Mouse (Mus musculus): Measurements from ENCODE around the gene Gusb.

The Gusb gene

GRCm38 (mm10) chr5:130023767-130024539 lies 21.1 kb upstream of the Gusb start:
- in situ Hi-C loops (cut with MboI, MseI) = loop anchor here (10.0 kb wide), 1 partner anchor 439 kb away; the partner anchor contains the start of gene Mmp17

- in situ Hi-C loops (cut with MboI, MseI) = loop anchor here (10.0 kb wide), 1 partner anchor 438 kb away; the partner anchor contains the start of gene Mmp17
These were observed 20.4 kb upstream of the Gusb start for GRCm38 (mm10) chr5:130023067-130023766.

- in situ Hi-C loops (cut with MboI, MseI) = loop anchor here (10.0 kb wide), 1 partner anchor 438 kb away; the partner anchor contains the start of gene Mmp17
These were observed 19.5 kb upstream of the Gusb start for GRCm38 (mm10) chr5:130022366-130022765.

GRCm38 (mm10) chr5:130021361-130021966 lies 18.6 kb upstream of the Gusb start:
- in situ Hi-C loops (cut with MboI, MseI) = loop anchor here (10.0 kb wide), 1 partner anchor 437 kb away; the partner anchor contains the start of gene Mmp17

- in situ Hi-C loops (cut with MboI, MseI) = no loop called here
These were observed 16.6 kb upstream of the Gusb start for GRCm38 (mm10) chr5:130019461-130019860.

- in situ Hi-C loops (cut with MboI, MseI) = no loop called here
These were observed 12.3 kb upstream of the Gusb start for GRCm38 (mm10) chr5:130015104-130015503.

- in situ Hi-C loops (cut with MboI, MseI) = no loop called here
These were observed 8.1 kb upstream of the Gusb start for GRCm38 (mm10) chr5:130010961-130011360.

GRCm38 (mm10) chr5:130009784-130010183 lies 6.9 kb upstream of the Gusb start:
- in situ Hi-C loops (cut with MboI, MseI) = no loop called here

GRCm38 (mm10) chr5:130008034-130008590 lies 5.3 kb upstream of the Gusb start:
- in situ Hi-C loops (cut with MboI, MseI) = no loop called here

GRCm38 (mm10) chr5:130007344-130007743 lies 4.5 kb upstream of the Gusb start:
- in situ Hi-C loops (cut with MboI, MseI) = no loop called here

GRCm38 (mm10) chr5:130003229-130003628 lies 380 bp upstream of the Gusb start:
- in situ Hi-C loops (cut with MboI, MseI) = no loop called here

GRCm38 (mm10) chr5:130001356-130001987 lies 1.4 kb downstream of the Gusb start:
- in situ Hi-C loops (cut with MboI, MseI) = no loop called here

- in situ Hi-C loops (cut with MboI, MseI) = no loop called here
These were observed 2.1 kb downstream of the Gusb start for GRCm38 (mm10) chr5:130000735-130001134.

GRCm38 (mm10) chr5:129999097-129999496 lies 3.8 kb downstream of the Gusb start:
- in situ Hi-C loops (cut with MboI, MseI) = no loop called here

GRCm38 (mm10) chr5:129997700-129998099 lies 5.1 kb downstream of the Gusb start:
- in situ Hi-C loops (cut with MboI, MseI) = no loop called here

GRCm38 (mm10) chr5:129994989-129995388 lies 7.9 kb downstream of the Gusb start:
- in situ Hi-C loops (cut with MboI, MseI) = no loop called here

GRCm38 (mm10) chr5:129993374-129993773 lies 9.5 kb downstream of the Gusb start:
- in situ Hi-C loops (cut with MboI, MseI) = no loop called here

- in situ Hi-C loops (cut with MboI, MseI) = no loop called here
These were observed 11.0 kb downstream of the Gusb start for GRCm38 (mm10) chr5:129991898-129992297.

GRCm38 (mm10) chr5:129989376-129989775 lies 13.5 kb downstream of the Gusb start:
- in situ Hi-C loops (cut with MboI, MseI) = loop anchor here (10.0 kb wide), 1 partner anchor 485 kb away; no protein-coding TSS in a partner anchor

- in situ Hi-C loops (cut with MboI, MseI) = loop anchor here (10.0 kb wide), 1 partner anchor 495 kb away; no protein-coding TSS in a partner anchor
These were observed 22.6 kb downstream of the Gusb start for GRCm38 (mm10) chr5:129980216-129980615.

GRCm38 (mm10) chr5:129978608-129979007 lies 24.2 kb downstream of the Gusb start:
- in situ Hi-C loops (cut with MboI, MseI) = no loop called here

All from T-helper 2 cell (primary cell).